Mouse (Mus musculus) thymus, adult 2 months (tissue): Measurements from ENCODE around the gene Pxdc1. TPM values are rescaled to one million over a fixed set of nuclear protein-coding genes. Genes with fewer than 3 reads are reported as not detected.

ENCODE experiments used
- DNase-seq: peaks from one replicate; pipeline ENCODE4 v3.0.0; 2021
- H3K27ac ChIP-seq: fragments of 200-500 bp; 2 replicates; pipeline ENCODE4 v1.5.1; 2012; ENCODE audit warnings: low read length, control low read depth; ENCODE audit not compliant: control insufficient read depth, insufficient read depth
- H3K27me3 ChIP-seq: fragments of 200-500 bp; 2 replicates; pipeline ENCODE4 v1.6.1; 2012; ENCODE audit warnings: mild to moderate bottlenecking, low read length, moderate library complexity, mixed read lengths; ENCODE audit not compliant: control insufficient read depth, insufficient read depth
- H3K36me3 ChIP-seq: fragments of 200-500 bp; 2 replicates; pipeline ENCODE4 v1.6.1; 2012; ENCODE audit warnings: mild to moderate bottlenecking, low read length, moderate library complexity; ENCODE audit not compliant: control insufficient read depth, insufficient read depth
- H3K4me1 ChIP-seq: fragments of 200-500 bp; replicated peaks from 2 replicates; pipeline ENCODE4 v1.6.1; 2012; ENCODE audit warnings: low read length; ENCODE audit not compliant: control insufficient read depth, insufficient read depth
- H3K4me3 ChIP-seq: fragments of 200-500 bp; 2 replicates; pipeline ENCODE4 v1.5.1; 2012; ENCODE audit warnings: mild to moderate bottlenecking, low read length, control low read depth, moderate library complexity; ENCODE audit not compliant: control insufficient read depth, insufficient read depth
- CTCF ChIP-seq: fragments of 200-500 bp; IDR thresholded peaks from 2 replicates; pipeline ENCODE4 v1.5.1; 2012; ENCODE audit warnings: mild to moderate bottlenecking, control low read depth, low read length, moderate library complexity, borderline replicate concordance; ENCODE audit not compliant: control insufficient read depth, poor library complexity, insufficient read depth; ENCODE audit errors: extremely low read depth
- POLR2A ChIP-seq: fragments of 200-500 bp; IDR thresholded peaks from 2 replicates; pipeline ENCODE4 v1.6.1; 2012; ENCODE audit warnings: mild to moderate bottlenecking, low read length, control low read depth, moderate library complexity; ENCODE audit not compliant: control insufficient read depth, poor library complexity, insufficient read depth; ENCODE audit errors: extremely low read depth
- WGBS: fragments of 180-500 bp; shearing (Covaris S2); methylation state at CpG from one replicate; pipeline ENCODE4 v1.1.7; 2018; 5-methylcytosine and 5-hydroxymethylcytosine counted together
- polyA plus RNA-seq: library from polyadenylated mRNA; depleted of rRNA; stranded (reverse); fragments of >200 nt; gene quantifications from 2 replicates; pipeline ENCODE4 v1.2.3, GENCODE M21; 2012; rRNA removed

Pxdc1 gene
- polyA plus RNA-seq, 1 experiment: 13.8 TPM

DNA sequence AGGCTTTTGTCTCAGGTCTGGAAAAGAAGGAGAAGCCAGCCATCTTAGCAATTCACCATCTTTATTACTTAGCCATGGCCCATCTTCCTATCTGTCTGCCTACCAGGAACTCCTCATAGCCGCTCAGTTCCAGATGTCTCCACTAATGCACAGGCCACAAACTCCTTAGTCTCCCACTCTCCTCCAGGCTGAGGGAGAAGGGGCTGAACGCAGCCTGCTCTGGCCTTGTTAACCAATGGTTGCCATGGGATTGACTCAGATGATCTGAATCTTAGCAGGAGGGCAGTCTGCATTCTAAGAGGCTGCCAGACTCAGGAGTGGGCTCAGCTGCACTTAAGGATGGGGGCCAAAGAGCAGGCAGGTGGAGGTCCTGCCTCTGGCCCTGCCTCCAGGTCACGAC, 47.4 kb downstream of the Pxdc1 start:
- no peak overlapping the region for H3K4me3 ChIP-seq
- no peaks in the 10 kb centered on the region for H3K4me1 ChIP-seq
- no peak overlapping the region for H3K27ac ChIP-seq
- no peak for TF ChIP-seq POLR2A
- no peak for TF ChIP-seq CTCF
- no peak for DNase-seq
- no peaks in the 10 kb centered on the region for H3K27me3 ChIP-seq
- 94% methylated on average over 3 of the region's 3 CpGs for whole genome bisulfite sequencing
- H3K36me3 ChIP-seq: no peaks in the 10 kb centered on the region

DNA sequence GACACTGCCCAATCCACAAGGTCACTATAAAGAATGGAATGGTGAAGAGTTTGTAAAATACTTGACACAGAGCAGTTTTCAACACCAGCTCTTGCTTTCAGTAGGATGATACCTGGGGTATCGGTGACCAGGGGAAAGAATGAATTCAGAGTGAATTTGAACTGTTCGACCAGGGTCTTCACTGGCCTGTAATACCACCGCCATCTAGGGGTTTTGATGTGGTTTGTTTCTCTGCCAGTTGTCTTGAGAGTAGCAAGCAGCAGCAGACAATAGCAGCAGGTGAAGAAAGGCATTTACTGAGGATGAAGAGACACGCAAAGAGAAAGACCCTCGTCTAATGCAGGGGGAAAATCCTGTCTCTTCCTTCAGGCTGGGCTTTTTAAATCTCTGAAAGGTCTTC, 48.1 kb downstream of the Pxdc1 start:
- 73% methylated on average over 5 of the region's 5 CpGs for whole genome bisulfite sequencing
- Histone ChIP-seq H3K36me3 (no peaks in the 10 kb centered on the region), H3K27me3 (no peaks in the 10 kb centered on the region), H3K4me1 (no peaks in the 10 kb centered on the region), H3K27ac (no peak overlapping the region), H3K4me3 (no peak overlapping the region)
- no peak for DNase-seq
- TF ChIP-seq CTCF (no peak), POLR2A (no peak)

DNA sequence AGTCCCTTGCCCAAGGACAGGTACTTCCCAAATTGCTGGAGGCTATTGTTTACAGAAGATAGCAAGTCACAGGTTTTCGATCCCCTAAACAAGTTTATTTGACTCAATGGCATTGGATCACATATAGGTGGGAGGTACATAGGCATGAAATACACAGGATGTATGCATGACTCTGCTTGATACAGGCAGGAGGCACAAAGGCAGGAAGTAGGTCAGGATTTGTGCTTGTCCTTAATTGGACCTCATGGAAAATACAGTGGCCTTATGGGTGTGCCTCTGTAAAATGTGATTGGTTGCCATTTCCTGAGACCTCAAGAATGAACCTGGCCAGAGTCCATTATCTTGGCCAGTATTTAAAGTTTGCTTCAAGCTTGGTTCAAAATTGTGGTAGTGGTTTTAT, 48.9 kb downstream of the Pxdc1 start:
- no peak overlapping the region for H3K27ac ChIP-seq
- no peak for DNase-seq
- no peak for TF ChIP-seq CTCF
- H3K4me3 ChIP-seq: no peak overlapping the region
- no peaks in the 10 kb centered on the region for H3K36me3 ChIP-seq
- 100% methylated on average over 1 of the region's 1 CpGs for WGBS
- no peaks in the 10 kb centered on the region for H3K27me3 ChIP-seq
- H3K4me1 ChIP-seq: no peaks in the 10 kb centered on the region

DNA sequence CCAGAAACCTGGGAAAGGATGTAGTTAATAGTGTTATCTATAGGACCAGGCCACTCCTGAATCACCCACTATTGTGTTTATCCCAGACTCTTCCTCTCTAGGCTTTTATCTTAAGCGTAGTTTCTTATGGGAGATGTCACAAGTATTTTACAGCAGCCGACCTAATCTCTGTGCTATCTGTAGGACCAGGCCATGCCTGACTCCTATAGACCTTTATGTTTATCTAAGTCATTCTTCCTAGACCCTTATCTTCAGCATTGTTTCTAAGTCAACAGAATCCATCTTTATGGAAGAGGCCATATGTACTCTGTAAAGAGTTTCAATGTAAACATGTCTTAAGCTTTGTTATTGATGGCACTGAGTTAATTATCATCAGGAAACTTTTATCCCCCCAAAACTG, 50.5 kb downstream of the Pxdc1 start:
- TF ChIP-seq POLR2A (no peak), CTCF (no peak)
- DNase-seq: no peak
- Histone ChIP-seq H3K27me3 (no peaks in the 10 kb centered on the region), H3K4me1 (no peaks in the 10 kb centered on the region), H3K36me3 (no peaks in the 10 kb centered on the region), H3K4me3 (no peak overlapping the region), H3K27ac (no peak overlapping the region)
- 75% methylated on average over 2 of the region's 2 CpGs for WGBS

DNA sequence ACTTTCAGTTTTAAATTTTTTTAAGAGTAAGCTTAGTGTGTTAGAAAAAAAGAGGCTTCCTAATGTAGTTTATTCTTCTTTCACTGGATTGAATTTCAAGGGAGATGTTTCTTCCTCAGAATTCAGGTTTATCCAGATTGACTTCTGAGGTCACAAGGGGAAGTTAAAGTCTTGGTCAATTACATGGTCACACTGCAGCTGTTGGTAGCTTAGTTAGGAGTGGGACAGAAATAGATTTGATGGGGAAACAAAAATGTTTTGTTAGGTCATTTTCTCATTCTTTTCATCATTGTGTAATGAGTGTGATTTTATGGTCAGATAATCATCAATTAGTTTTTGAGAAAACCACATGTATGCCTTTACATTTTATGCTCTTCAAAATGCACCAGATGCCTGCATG, 56.5 kb downstream of the Pxdc1 start:
- H3K4me1 ChIP-seq: no peaks in the 10 kb centered on the region
- DNase-seq: no peak
- H3K27me3 ChIP-seq: no peaks in the 10 kb centered on the region
- TF ChIP-seq POLR2A (no peak), CTCF (no peak)
- no peaks in the 10 kb centered on the region for H3K36me3 ChIP-seq
- H3K27ac ChIP-seq: no peak overlapping the region
- H3K4me3 ChIP-seq: no peak overlapping the region

Other genes with a start within 250 kb of the Pxdc1 start
- 0.10 TPM in 1 of 2 replicates, not detected in the other for gene Fam50b, start 81.4 kb upstream of the Pxdc1 start, polyA plus RNA-seq
- gene Prpf4b, start 221.8 kb upstream of the Pxdc1 start, polyA plus RNA-seq: 26.3 and 33.7 TPM in 2 replicates